Mouse (Mus musculus): ENCODE results near the gene Cirbp. TPM values are rescaled to one million over a fixed set of nuclear protein-coding genes. Genes with fewer than 3 reads are reported as not detected.

Cirbp gene
- total RNA-seq, 4 experiments from 2014 or later: 124 to 159 (median 143) TPM

DNA sequence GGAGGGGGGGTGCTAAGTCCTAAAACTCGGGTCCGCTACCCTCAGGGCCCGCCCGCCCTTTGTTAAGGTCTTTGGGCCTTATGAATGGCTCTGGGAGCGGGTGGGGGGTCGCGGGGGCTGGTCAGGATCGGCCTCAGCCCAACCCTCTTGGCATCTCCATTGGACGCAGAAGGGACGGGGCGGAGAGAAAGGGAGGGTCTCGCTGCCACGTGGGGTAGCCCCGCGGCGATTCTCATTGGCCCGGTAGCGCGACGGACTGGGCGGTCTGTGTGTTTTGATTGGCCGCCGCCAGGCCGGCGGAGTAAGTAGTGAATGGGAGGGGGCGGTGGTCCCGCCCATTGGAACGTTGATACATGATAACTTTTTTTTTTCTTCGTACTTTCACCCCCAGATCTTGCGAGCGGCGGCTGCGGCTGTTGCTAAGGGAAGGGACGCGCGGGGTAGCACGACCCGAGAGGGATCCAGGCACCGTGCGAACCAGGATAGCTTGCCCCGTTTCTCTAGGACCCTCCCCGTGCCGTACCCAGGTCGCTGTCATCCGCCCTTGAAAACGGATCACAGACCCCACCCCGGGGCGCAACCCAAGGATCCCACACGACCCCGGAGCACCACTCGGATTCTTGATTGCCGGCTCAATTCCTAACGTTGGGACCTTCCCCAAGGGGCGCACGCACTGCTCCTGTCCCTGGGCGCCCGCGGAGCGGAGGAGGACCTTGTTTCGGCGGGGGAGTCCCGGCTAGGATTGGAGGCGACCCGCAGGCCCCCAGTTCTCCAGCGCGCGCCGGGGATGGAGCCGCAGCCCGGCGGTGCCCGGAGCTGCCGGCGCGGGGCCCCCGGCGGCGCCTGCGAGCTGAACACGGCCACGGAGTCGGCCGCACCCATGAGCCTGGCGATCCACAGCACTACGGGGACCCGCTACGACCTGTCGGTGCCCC lies 16.2 kb upstream of the Cirbp start:
- DNase-seq (ENCODE audit: low spot score in 2 of 2): peak; percentile 85 to 98

DNA sequence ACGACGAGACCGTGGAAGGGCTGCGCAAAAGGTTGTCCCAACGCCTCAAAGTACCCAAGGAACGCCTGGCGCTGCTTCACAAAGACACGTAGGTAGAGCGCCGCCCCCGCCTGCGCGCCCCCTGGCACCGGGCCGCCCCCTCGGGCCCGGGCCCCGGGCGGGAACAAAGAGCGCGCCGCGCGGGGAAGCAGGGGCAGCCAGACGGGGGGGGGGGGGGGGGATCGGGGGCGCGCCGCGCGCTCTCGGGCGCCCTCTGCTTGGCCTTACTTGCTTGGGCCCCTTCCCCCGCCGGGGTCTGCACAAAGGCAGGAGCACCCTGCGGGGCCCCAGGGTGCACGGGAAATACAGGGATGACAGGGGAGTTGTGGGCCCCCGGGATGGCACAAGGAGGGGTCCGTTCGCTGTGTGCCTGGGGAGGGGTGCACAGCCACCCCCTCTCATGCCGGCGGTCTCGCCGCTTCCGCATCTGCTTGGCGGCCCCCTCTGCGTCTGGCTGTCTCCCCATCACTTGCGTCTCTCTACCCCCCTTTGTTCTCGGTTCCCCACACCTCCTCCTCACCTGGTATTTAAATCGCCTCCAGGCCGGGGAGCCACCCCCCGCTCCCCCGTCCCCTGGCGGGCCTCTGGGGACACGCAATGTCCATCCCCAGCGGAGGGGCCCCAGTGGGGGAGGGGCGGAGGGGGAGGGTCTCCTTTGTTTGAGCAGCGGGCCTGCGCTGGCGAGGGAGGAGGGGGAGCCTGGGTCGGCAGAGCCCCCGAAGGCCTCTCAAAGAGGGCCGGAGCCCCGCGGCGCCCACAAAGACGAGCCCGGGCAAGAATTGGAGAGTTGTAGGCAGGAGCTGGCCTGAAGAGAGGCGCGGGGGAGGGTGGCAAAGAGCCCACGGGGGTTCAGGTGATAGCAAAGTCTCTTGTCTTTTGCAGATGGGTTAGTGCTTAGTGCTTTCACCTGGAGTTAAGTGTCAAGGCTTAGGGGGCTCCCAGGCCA lies 15.3 kb upstream of the Cirbp start:
- DNase-seq (ENCODE audit: low spot score in 2 of 2): peak in 1 of 2 experiments; percentile 68

DNA sequence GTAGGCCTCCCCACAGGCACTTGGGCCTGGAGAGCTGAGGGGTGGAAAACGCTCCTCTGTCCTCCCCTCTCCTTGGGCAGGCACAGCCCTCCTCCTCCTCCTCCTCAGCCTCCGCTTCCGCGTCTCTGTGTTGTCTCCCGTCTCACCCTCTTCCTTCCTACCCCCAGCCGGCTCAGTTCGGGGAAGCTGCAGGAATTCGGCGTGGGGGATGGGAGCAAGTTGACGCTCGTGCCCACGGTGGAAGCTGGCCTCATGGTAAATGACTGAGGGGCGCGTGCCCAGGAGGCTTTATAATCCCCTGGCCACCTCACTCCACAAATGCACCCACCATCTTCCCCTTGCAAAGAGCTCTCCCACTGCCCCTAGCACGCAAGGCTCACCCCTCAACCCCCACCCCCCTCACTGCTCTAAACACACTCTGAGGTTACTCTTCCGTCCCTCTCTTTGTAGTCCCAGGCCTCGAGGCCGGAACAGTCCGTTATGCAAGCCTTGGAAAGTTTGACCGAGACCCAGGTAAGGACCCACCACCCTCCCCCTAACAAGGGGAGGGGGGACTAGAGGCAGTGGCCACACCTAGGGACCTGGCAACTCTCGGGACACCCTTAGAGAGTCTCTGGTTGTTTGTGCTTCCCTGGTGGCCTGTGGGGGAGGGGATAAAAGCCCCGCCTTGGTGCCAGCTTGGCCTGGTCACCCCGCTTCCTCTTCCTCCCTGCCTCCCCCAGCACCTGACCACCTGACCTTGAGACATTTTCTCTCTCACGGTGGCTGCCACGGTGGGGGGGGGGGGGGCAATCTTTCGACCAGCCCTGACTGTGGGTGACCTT lies 14.4 kb upstream of the Cirbp start:
- DNase-seq (ENCODE audit: low spot score in 2 of 2): peak in 1 of 2 experiments; percentile 62

DNA sequence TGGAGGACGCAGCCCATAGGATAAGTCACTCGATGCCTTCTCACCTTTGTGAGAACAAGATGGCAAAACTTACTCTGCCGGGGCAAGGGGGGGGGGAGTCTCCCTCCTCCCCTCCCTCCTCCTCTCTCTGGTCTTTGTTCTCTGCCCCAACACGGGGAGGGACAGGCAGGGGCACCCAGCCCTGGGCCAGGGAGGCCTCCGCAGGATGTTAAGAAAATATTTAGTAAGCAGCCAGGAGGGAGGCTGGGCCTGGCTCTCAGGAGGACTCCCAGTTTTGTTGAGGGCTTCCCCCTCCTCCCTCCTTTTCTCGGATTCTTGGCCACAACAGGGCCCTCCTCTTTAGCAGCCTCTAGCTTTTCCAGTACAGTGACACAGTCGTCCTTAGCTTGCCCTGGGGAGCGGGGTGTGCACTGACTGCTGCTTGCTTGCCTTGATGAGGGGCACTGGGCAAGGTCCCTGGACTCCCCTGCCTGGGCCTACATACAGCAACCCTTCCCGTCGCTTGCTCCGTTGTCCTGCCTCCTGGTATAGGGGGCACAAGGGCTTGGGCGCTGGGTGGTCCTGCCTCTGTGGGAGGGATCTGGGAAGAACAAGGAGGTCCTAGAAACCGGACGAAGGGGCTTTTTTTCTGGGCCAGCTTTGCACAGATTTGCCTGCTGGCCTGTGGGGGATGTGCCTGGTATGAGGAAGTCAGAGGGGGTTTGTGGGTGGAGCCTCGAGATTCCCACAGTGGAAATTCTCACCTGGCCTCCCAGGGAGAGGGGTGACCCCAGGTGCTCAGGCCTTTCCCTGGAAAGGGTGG lies 13.5 kb upstream of the Cirbp start:
- peak in 1 of 2 experiments; percentile 60 for DNase-seq (ENCODE audit: low spot score in 2 of 2)

DNA sequence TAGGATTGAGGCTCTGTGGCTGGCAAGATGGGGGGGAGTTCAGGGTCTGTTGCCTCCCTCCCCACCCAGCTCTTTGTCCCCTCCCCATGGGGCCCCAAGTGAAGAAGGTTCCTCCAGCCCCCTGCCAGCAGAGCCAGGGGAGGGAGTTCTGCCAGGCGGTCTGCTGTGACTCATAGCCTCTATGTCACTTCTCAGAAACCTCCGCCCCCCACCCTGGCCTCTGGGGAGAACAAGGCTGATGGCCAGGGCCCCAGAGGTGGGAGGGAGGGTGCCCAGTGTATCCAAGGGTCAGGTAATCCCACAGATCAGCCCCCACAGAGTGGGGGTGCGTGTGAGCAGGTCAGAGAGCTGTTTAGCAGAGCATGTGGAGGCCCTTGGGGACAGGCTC lies 12.9 kb upstream of the Cirbp start:
- peak in 1 of 2 experiments; percentile 62 for DNase-seq (ENCODE audit: low spot score in 2 of 2)

DNA sequence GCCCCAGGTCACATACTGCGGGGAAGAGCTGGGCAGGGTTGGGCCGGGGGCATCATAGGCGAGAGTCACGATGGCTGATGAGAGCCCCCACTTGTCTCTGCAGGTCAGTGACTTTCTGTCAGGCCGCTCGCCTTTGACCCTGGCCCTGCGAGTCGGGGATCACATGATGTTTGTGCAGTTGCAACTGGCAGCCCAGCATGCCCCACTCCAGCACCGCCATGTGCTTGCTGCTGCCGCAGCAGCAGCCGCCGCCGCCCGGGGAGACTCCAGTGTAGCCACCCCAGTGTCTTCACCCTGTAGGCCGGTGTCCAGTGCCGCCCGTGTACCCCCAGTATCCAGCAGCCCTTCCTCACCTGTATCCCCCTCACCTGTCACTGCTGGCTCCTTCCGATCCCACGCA lies 12.1 kb upstream of the Cirbp start:
- no peak for DNase-seq (ENCODE audit: low spot score in 2 of 2)

DNA sequence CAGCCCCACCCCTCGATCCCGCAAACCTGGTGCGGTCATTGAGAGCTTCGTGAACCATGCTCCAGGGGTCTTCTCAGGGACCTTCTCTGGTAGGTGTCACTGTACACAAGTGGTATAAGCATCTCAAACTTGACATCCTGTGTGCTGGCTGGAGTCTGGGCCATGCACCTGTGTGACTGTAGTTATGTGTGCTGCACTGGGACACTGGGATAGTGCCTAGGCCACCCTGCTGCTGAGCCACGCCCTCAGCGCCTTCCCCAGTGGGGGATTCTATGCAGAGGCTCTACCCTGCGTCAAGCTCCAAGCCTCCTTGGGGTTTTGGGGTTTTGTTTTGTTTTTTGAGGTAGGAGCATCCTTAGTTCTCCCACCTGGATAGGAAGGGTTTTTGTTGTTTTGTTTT lies 11.4 kb upstream of the Cirbp start:
- DNase-seq (ENCODE audit: low spot score in 2 of 2): no peak

DNA sequence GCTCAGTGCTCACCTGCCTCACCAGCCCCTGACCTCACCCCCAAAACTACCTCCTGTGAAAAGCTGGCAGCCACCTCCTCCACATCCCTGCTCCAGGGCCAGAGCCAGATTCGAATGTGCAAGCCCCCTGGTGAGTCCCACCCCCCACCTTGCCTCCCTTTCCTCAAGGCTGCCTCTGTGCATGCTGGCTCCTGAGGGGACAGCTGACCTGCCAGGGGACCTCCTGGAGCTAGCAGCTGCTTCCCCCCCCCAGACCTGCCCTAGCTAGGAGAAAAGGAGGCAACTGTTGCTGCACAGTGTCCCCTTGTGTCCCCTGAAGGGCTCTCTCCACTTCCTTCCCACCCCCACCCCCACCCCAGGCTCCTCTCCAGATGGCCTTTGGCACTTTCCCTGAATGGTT lies 10.5 kb upstream of the Cirbp start:
- no peak for DNase-seq (ENCODE audit: low spot score in 2 of 2)

DNA sequence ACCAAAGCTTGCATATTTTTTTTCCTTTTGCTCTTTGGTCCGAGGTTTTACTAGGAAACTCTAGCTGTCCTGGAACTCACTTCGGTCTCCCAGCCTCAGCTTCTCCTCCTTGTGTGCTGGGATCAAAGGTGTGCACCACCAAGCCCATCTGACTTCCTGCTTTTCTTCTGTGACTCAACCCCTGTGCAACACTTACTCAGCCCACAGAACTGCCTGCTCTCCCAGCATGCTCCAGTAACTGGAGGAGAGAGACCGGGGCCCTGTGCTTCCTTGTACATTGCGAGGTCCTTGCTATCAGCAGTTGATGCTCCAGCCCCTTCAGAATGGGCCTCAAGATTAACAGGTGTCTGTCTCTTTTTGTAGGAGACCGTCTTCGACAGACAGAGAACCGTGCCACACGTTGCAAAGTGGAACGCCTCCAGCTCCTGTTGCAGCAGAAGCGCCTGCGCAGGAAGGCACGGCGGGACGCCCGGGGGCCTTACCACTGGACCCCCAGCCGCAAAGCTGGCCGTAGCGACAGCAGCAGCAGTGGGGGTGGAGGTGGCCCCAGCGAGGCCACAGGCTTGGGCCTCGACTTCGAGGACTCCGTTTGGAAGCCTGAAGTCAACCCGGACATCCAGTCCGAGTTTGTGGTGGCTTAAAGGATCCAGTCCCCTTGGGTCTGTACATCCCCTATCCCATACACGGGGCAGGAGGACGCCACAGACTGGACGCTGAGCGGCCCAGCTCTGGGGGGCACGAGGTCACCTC lies 9.6 kb upstream of the Cirbp start:
- no peak for DNase-seq (ENCODE audit: low spot score in 2 of 2)

DNA sequence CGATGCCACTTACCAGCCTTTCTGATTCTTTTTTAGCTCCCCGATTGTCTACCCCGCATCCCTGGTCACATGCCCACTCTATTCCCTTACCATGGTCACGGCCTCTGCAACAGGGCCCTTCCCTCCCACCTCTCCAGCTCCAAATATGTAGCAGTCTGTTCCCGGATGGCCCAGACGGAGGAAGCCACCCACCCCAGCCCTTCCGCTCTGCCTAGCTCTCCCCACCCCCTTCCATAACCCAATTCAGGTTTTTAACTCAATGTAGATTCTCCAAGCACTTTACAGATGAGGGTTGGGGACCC lies 9.1 kb upstream of the Cirbp start:
- DNase-seq (ENCODE audit: low spot score in 2 of 2): no peak

DNA sequence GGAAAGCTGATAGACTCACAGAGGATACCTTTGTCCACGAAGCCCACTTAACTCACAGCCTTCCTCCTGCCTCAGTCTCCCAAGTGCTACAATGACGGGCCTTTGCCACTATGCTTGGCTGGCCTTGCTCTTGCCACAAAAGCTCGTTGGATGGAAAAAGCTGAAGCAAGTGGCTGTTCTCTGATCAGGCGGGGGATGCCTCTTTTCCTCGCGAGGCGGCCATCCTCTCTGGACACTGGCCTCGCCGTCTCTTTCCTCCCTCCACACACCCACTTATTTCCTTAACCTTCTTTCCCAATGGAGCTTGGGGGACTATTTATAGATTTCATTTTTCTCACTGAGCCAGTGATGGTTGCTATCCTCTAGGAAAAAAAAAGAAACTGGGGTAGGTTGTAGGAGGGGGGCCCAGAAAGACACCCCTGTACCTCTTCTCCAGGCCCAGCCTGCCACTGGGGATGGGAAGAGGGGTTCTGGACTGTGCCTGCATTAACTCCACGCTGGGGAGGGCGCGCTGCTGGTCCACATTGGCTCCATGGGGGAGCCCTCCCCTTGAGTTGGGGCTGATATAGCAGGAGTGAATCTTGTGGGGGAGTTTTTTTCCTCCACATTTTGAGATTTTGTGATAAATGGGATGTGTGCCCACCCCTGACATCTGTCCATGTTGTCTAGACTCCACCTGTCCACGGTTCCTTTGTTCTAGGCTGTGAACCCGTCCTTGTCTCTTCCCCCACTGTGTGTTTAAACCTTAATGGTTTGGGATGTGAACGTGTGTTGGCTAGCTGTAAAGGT lies 8.4 kb upstream of the Cirbp start:
- peak in 1 of 2 experiments; percentile 58 for DNase-seq (ENCODE audit: low spot score in 2 of 2)

DNA sequence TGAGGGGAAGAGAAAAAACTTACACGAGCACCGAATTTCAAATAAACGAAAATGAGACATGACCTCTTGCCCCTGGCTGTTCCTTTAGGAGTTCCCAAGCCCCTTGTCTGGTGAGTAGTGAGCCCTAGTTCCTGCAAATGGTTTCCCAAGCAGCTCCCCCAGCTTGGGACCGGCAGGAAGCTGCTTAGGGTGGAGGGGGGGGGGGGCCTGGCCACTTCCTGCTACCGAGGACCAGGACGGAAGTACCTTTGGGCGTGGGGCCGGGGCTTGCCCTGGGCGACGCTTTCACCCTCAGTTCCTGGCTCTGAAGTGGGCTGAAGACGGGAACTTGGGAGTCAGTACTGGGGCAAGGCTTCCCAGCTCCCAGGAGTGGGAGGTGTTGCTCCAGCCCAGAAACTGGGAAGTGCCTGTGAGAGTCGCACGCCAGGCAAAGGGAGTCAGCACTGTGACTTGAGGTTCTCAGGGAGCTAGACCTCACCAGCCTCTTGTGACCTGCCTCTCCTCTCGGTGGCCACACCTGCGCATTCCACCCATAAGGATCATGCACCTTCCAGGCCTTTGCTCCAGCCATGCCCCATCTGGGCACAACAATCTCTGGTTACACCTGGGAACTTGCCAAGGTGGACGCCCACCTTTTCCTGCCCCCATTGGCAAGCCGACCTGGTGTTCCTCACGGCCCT lies 7.3 kb upstream of the Cirbp start:
- DNase-seq (ENCODE audit: low spot score in 2 of 2): peak in 1 of 2 experiments; percentile 51

DNA sequence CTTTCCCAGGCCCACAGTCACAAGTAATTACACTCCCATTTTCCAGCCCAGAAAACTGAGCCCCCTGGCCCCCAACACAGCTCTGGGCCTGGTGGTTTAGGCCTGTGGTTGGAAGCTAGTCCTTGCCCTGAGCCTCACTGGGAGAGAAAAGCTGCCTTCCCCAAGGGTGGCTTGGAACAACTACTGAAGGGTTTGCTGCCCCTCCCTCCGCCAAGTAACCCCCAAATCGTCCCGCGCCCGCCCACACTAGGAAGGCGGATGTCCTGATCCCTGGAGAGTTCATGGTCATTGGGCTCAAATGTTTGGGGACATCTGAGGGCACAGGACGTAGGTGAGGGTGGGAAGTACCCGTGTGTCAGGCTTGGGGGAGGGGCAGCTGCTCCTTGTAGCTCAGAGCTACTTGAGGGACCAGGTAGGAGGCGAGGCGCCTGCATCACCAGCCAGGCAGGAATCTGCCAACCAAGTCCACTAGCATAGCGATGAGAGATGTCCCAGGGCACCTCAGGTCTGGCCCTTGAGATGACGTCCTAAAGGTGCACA lies 6.7 kb upstream of the Cirbp start:
- DNase-seq (ENCODE audit: low spot score in 2 of 2): peak in 1 of 2 experiments; percentile 69

DNA sequence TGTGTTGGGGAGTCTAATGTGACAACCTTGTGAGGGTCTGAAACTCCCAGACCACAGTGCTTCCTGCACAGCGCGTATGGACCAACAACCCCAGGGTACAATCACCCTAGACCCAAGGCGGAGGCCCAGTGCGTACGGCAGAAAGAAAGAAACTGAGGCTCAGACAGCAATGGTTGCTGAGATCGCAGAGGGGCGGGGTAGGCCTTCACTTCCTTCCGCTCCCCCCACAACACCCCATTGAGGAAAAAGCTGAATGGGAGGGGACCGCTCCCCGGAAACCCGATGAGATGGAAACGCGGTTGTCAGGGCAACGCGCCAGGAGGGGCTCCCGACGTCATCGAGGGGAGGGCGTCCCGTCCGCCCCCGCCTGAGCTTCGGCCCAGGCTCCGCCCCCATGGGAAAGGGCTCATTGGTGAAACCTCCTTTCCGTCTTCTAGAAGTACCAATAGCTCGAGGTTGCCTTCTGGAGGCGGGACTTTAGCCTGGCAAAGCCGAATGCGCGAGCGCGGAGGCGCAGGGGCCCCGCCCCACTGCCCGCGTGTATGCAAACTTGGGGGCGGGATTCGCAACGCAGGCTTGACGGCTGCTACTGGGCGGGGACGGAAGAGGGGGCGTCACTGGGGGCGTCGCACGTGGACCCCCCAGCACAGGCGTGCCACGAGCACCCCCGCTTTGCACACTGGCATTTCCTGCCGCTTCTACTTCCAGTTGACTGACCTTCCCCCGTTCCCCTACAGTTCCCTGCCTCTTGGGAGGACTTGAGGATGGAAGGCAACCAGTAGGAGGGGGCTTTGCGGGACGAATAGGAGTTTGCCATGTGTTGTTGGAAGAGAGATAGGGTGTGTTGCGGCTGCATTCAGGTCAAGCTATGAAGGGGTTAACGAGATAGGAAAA lies 6.0 kb upstream of the Cirbp start:
- peak; percentile 91 to 99 for DNase-seq (ENCODE audit: low spot score in 2 of 2)

DNA sequence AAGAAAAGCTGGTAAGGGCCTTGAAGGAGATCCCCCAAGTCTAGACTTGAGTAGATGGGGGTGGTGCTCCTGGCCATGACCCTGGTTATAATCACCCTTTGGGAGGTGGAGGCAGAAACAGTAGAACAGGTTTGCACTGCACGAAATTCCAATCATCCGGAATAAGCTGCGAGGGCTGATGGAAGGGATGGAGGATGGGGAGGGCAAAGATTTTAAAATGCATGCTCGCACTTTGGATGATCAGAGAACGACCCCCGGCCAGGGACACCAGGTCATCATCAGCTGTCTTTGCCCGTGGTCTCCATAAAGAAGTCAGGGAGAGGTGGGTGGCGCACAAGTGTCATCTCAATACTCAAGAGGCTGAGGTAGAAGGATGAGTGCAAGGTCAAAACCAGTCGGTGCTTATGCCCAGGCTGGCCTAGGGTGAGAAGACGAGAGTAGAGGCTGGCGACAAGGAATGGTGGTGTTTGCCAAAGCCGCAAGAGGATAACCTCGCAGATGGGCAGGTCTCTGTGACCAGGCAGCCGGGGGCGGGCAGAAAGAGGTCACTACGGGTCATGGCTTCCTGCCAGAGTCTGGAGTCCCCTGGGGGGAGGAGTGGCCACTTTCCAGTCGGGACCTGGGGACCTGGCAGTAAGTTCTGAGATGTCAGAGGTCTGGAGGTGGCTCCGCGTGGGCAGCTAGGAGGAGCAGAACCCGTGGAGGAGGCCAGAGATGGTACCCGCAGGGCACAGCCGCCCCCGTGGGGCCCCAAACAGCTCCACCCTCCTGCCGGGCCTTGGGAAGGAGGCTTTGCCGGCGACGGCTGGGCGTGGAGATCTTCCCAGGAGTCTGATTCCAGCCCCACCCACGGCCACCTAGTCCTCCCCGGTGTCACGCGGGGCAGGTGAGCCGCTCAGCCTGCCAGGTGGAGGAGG lies 5.1 kb upstream of the Cirbp start:
- peak in 1 of 2 experiments; percentile 60 for DNase-seq (ENCODE audit: low spot score in 2 of 2)
